Mouse (Mus musculus) lung, embryonic 16.5 days (tissue): ENCODE results near the gene Raver2. TPM values are rescaled to one million over a fixed set of nuclear protein-coding genes. Genes with fewer than 3 reads are reported as not detected.

Experiments used
- ATAC-seq: fragments of 200-750 bp; cut with Nextera tagmentation; 2 replicates; pipeline ENCODE4 v1.8.0; 2017; ENCODE audit warnings: low read depth, mild to moderate bottlenecking, moderate library complexity
- H3K27ac ChIP-seq: fragments of 300-500 bp; sonication (generic); 2 replicates; pipeline ENCODE4 v1.5.1; 2014; ENCODE audit warnings: mild to moderate bottlenecking, control low read depth, low read length
- H3K27me3 ChIP-seq: fragments of 300-500 bp; sonication (generic); 2 replicates; pipeline ENCODE4 v1.6.1; 2014; ENCODE audit warnings: low read depth, low read length, mixed read lengths; ENCODE audit not compliant: control insufficient read depth, insufficient read depth
- H3K36me3 ChIP-seq: fragments of 300-500 bp; sonication (generic); 2 replicates; pipeline ENCODE4 v1.6.1; 2014; ENCODE audit warnings: low read length; ENCODE audit not compliant: control insufficient read depth, insufficient read depth
- H3K4me1 ChIP-seq: fragments of 300-500 bp; sonication (generic); replicated peaks from 2 replicates; pipeline ENCODE4 v1.6.1; 2014; ENCODE audit warnings: low read length, mixed read lengths; ENCODE audit not compliant: control insufficient read depth, insufficient read depth
- H3K4me2 ChIP-seq: fragments of 300-500 bp; sonication (generic); 2 replicates; pipeline ENCODE4 v1.6.1; 2014; ENCODE audit warnings: low read depth, low read length, control low read depth
- H3K4me3 ChIP-seq: fragments of 300-500 bp; sonication (generic); 2 replicates; pipeline ENCODE4 v1.5.1; 2014; ENCODE audit warnings: mild to moderate bottlenecking, low read length, control low read depth
- H3K9ac ChIP-seq: fragments of 300-500 bp; sonication (generic); 2 replicates; pipeline ENCODE4 v1.6.1; 2014; ENCODE audit warnings: low read length, control low read depth
- H3K9me3 ChIP-seq: fragments of 300-500 bp; sonication (generic); 2 replicates; pipeline ENCODE4 v1.6.1; 2016; ENCODE audit warnings: low read length; ENCODE audit not compliant: control insufficient read depth
- WGBS: fragments of 180-500 bp; shearing (Covaris S2); extraction: QIAGEN DNeasy Blood & Tissue Kit; methylation state at CpG from one replicate; pipeline ENCODE4 v1.1.7; 2014; 5-methylcytosine and 5-hydroxymethylcytosine counted together
- polyA plus RNA-seq: library from polyadenylated mRNA; unstranded; fragments of >200 nt; fragmentation: Nextera tagmentation; extraction: Ambion mirVana; gene quantifications from 2 replicates; pipeline ENCODE4 v1.2.1, GENCODE M21; 2015

The Raver2 gene
- polyA plus RNA-seq, 1 experiment from 2014 or later: 13.8 TPM

GRCm38 (mm10) chr4:101141768-101142167, 73.0 kb downstream of the Raver2 start:
- ATAC-seq: no peak
- 67% methylated on average over 5 of the region's 5 CpGs for WGBS
- no peak overlapping the region for H3K4me3 ChIP-seq

GRCm38 (mm10) chr4:101143901-101144300, 75.1 kb downstream of the Raver2 start:
- Histone ChIP-seq H3K27ac (no peak overlapping the region), H3K27me3 (no peaks in the 10 kb centered on the region), H3K9ac (no peak overlapping the region), H3K9me3 (no peaks in the 10 kb centered on the region), H3K4me3 (no peak overlapping the region), H3K36me3 (peaks cover 5% of the 10 kb centered on the region; the same call in 1 of the 2 replicates), H3K4me1 (0 out of 2 replicates have a peak, but pooled peaks cover 2% of the 10 kb centered on the region), H3K4me2 (no peak overlapping the region)
- WGBS: 68% methylated on average over 4 of the region's 4 CpGs
- no peak for ATAC-seq

More at GRCm38 (mm10) chr4:101141768-101142167, 73.0 kb downstream of the Raver2 start:
- H3K4me1 ChIP-seq: 0 out of 2 replicates have a peak, but pooled peaks cover 2% of the 10 kb centered on the region
- H3K27me3 ChIP-seq: no peaks in the 10 kb centered on the region
- no peak overlapping the region for H3K4me2 ChIP-seq
- H3K27ac ChIP-seq: no peak overlapping the region
- H3K9me3 ChIP-seq: no peaks in the 10 kb centered on the region
- H3K36me3 ChIP-seq: peaks cover 2% of the 10 kb centered on the region; the same call in 1 of the 2 replicates
- H3K9ac ChIP-seq: no peak overlapping the region

GRCm38 (mm10) chr4:101144361-101144760, 75.6 kb downstream of the Raver2 start:
- H3K27me3 ChIP-seq: no peaks in the 10 kb centered on the region
- no peak overlapping the region for H3K4me3 ChIP-seq
- H3K9ac ChIP-seq: no peak overlapping the region
- WGBS: 75% methylated on average over 4 of the region's 4 CpGs
- no peak overlapping the region for H3K27ac ChIP-seq
- no peaks in the 10 kb centered on the region for H3K9me3 ChIP-seq
- 0 out of 2 replicates have a peak, but pooled peaks cover 2% of the 10 kb centered on the region for H3K4me1 ChIP-seq
- no peak overlapping the region for H3K4me2 ChIP-seq
- peaks cover 3% of the 10 kb centered on the region; the same call in 1 of the 2 replicates for H3K36me3 ChIP-seq
- no peak for ATAC-seq

GRCm38 (mm10) chr4:101144790-101145189, 76.0 kb downstream of the Raver2 start:
- no peak for ATAC-seq
- no peak overlapping the region for H3K27ac ChIP-seq
- peaks cover 3% of the 10 kb centered on the region; the same call in 1 of the 2 replicates for H3K36me3 ChIP-seq
- H3K4me1 ChIP-seq: 0 out of 2 replicates have a peak, but pooled peaks cover 2% of the 10 kb centered on the region
- no peak overlapping the region for H3K4me3 ChIP-seq
- no peak overlapping the region for H3K4me2 ChIP-seq
- no peaks in the 10 kb centered on the region for H3K9me3 ChIP-seq
- no peaks in the 10 kb centered on the region for H3K27me3 ChIP-seq
- 60% methylated on average over 7 of the region's 7 CpGs for WGBS
- no peak overlapping the region for H3K9ac ChIP-seq

- ATAC-seq: peak; percentile 44; the same call in 1 of the 2 replicates
- 31% methylated on average over 9 of the region's 9 CpGs for WGBS
- Histone ChIP-seq H3K9me3 (no peaks in the 10 kb centered on the region), H3K27me3 (no peaks in the 10 kb centered on the region), H3K4me3 (no peak overlapping the region), H3K4me2 (no peak overlapping the region), H3K36me3 (peaks cover 12% of the 10 kb centered on the region), H3K27ac (no peak overlapping the region), H3K4me1 (0 out of 2 replicates have a peak, but pooled peaks cover 2% of the 10 kb centered on the region), H3K9ac (no peak overlapping the region)
These were observed 77.4 kb downstream of the Raver2 start for GRCm38 (mm10) chr4:101146047-101146745.

GRCm38 (mm10) chr4:101146891-101147655, 78.3 kb downstream of the Raver2 start:
- H3K9me3 ChIP-seq: no peaks in the 10 kb centered on the region
- WGBS: 83% methylated on average over 11 of the region's 11 CpGs
- no peak overlapping the region for H3K9ac ChIP-seq
- H3K36me3 ChIP-seq: peaks cover 15% of the 10 kb centered on the region
- no peak overlapping the region for H3K4me2 ChIP-seq
- H3K4me3 ChIP-seq: no peak overlapping the region
- no peak overlapping the region for H3K27ac ChIP-seq
- no peak for ATAC-seq
- H3K27me3 ChIP-seq: no peaks in the 10 kb centered on the region
- 0 out of 2 replicates have a peak, but pooled peaks cover 2% of the 10 kb centered on the region for H3K4me1 ChIP-seq

- Histone ChIP-seq H3K4me2 (no peak overlapping the region), H3K27ac (no peak overlapping the region), H3K36me3 (peaks cover 26% of the 10 kb centered on the region), H3K27me3 (no peaks in the 10 kb centered on the region), H3K4me1 (no peaks in the 10 kb centered on the region), H3K4me3 (no peak overlapping the region), H3K9ac (no peak overlapping the region), H3K9me3 (no peaks in the 10 kb centered on the region)
- ATAC-seq: no peak
- 61% methylated on average over 4 of the region's 4 CpGs for WGBS
These were observed 86.8 kb downstream of the Raver2 start for GRCm38 (mm10) chr4:101155541-101155940.

GRCm38 (mm10) chr4:101157476-101157875, 88.7 kb downstream of the Raver2 start:
- Histone ChIP-seq H3K9me3 (no peaks in the 10 kb centered on the region), H3K27me3 (no peaks in the 10 kb centered on the region), H3K36me3 (peaks cover 29% of the 10 kb centered on the region), H3K9ac (no peak overlapping the region), H3K4me2 (no peak overlapping the region), H3K4me3 (no peak overlapping the region), H3K4me1 (no peaks in the 10 kb centered on the region), H3K27ac (no peak overlapping the region)
- WGBS: 85% methylated on average over 5 of the region's 5 CpGs
- no peak for ATAC-seq

GRCm38 (mm10) chr4:101158282-101158681, 89.5 kb downstream of the Raver2 start:
- Histone ChIP-seq H3K4me1 (no peaks in the 10 kb centered on the region), H3K27ac (no peak overlapping the region), H3K4me2 (no peak overlapping the region), H3K36me3 (peaks cover 30% of the 10 kb centered on the region), H3K9ac (no peak overlapping the region), H3K9me3 (no peaks in the 10 kb centered on the region), H3K4me3 (no peak overlapping the region), H3K27me3 (no peaks in the 10 kb centered on the region)
- 66% methylated on average over 6 of the region's 6 CpGs for WGBS
- no peak for ATAC-seq
